Mouse (Mus musculus): Measurements from ENCODE around the gene Lrriq3.

Lrriq3 gene

GRCm38 (mm10) chr3:155093116-155093956, at the start of gene Lrriq3, which contains the start of gene Fpgt:
TSS of gene Lrriq3 (plus strand) at chr3:155093434.
TSS of gene Fpgt (minus strand) at chr3:155093403.
- DNase-seq (ENCODE audit: low spot score) = peak; percentile 92

DNA sequence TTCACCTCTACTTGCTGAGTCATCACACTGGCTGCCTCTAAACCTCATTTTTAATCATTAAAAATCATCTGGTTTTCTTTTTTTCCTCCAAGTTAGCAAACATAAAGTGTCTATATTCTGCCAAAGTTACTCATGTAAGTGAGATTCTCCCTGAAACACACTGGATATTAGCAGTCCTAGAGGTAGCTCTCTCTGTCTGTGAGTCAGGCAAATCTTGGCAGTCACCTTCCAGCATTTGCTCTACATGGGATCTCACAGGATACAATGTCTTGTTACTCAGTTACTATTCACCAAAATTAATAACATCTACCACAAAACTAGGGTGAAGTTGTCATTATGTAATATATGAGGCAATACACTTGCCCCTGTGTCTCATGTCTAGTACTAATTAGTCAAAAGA, 41.2 kb upstream of the Lrriq3 start:
- no peak for DNase-seq (ENCODE audit: low spot score)

- no peak for DNase-seq (ENCODE audit: low spot score)
Observed at GRCm38 (mm10) chr3:155053189-155053588, 40.0 kb upstream of the Lrriq3 start.

- DNase-seq (ENCODE audit: low spot score) = no peak
Observed at GRCm38 (mm10) chr3:155055231-155055916, 37.9 kb upstream of the Lrriq3 start, which contains the start of gene Tnni3k. TSS of gene Tnni3k (minus strand) at chr3:155055407.

DNA sequence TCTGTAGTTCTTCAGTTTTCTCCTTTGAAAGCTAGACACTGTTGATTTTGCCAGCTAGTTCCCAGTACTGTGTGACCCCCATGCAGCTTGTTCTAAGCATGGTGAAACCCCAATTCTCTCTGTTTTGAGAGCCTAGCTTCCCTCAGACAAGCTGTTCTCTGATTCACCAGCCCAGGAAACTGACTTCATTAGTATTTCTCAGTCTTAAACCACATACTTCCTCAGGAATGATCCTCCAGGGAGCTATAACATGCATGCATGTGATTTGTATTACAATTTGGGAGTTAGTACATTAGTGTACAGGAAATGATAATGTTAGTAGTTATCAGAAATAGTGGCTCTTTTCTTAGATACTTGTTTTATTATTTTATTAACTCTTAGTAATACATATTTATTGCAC, 36.6 kb upstream of the Lrriq3 start:
- no peak for DNase-seq (ENCODE audit: low spot score)

DNA sequence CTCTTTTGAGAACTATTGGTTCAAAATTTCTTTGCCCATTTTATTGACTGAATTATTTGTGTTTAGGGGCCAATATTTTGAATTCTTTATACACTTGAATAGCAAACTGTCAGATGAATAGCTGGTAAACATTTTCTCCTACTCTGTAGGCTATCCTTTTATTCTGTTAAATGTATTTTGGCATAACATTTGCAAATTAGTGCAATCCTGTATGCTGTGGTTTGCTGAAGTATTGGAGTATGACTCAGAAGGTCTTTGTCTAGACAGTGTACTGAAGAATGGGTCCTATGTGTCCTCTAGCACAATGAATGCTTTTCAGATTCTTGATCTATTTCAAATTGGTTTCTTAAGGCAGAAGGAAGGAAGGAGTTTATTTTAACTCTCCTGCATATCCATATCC, 35.7 kb upstream of the Lrriq3 start:
- DNase-seq (ENCODE audit: low spot score) = no peak

- DNase-seq (ENCODE audit: low spot score) = no peak
Observed at GRCm38 (mm10) chr3:155058800-155059448, 34.3 kb upstream of the Lrriq3 start.

- no peak for DNase-seq (ENCODE audit: low spot score)
Observed at GRCm38 (mm10) chr3:155059449-155059822, 33.8 kb upstream of the Lrriq3 start.

GRCm38 (mm10) chr3:155077908-155078307, 15.3 kb upstream of the Lrriq3 start:
- DNase-seq (ENCODE audit: low spot score) = no peak

DNA sequence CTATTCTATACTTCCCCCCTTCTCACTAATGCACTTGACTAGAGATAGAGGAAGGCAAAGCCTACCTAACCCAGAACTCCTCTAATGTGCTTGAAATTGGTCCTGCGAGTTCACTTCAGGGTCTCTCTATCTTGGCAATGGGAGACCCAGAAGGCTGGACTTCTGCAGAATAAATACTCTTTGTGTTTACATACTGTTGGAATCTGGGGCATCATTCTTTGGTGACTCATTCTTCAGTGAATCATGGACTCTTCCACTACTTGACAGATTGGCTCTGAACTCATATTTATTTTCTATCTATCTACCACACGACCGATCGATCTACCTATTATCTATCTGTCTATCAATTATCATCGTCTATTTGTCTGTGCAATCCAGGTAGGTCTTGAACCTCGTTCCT, 1.2 kb upstream of the Lrriq3 start:
- DNase-seq (ENCODE audit: low spot score) = no peak

- DNase-seq (ENCODE audit: low spot score) = no peak
Observed at GRCm38 (mm10) chr3:155099266-155099665, 6.0 kb downstream of the Lrriq3 start.

DNA sequence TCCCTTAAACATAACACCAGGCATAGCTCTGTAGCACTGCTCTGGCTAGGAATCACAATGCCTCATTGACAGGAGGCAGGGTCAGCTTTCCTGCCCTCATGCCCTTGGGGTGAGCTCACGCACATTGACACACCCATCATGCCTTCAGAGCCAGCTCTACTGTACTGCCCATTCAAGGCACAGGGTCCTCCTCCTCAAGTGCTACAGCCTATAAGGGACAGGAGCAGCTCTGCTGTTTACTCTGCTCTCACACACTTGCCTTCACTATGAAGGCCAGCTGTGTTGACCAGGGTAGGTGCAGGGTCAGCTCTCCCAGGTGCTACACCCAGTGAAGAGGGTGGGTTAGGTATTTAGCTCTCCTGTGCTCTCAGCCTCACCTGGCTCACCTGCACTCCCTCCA, 12.7 kb downstream of the Lrriq3 start:
- no peak for DNase-seq (ENCODE audit: low spot score)

- DNase-seq (ENCODE audit: low spot score) = no peak
Observed at GRCm38 (mm10) chr3:155137737-155138136, 44.5 kb downstream of the Lrriq3 start.

DNA sequence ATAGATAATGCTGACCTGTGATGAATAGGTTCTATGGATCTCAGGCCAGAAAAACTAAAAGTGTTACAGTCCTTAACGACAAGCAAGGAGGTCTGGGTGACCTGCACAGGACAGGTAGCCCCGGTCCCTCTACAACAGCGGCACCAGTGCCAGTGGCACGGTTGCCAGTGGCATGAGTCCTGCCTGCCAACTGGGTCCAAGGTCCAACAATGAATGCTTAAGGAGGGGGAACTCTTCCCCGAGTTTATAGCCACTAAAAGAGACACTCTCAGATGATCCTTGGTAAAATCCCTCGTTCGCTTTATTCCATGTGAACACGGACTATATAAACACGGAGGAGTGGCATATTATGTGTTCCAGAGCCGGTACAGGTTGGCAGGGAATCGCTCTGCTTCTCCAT, 47.8 kb downstream of the Lrriq3 start:
- no peak for DNase-seq (ENCODE audit: low spot score)

GRCm38 (mm10) chr3:155144368-155144767, 51.1 kb downstream of the Lrriq3 start:
- DNase-seq (ENCODE audit: low spot score) = no peak

DNA sequence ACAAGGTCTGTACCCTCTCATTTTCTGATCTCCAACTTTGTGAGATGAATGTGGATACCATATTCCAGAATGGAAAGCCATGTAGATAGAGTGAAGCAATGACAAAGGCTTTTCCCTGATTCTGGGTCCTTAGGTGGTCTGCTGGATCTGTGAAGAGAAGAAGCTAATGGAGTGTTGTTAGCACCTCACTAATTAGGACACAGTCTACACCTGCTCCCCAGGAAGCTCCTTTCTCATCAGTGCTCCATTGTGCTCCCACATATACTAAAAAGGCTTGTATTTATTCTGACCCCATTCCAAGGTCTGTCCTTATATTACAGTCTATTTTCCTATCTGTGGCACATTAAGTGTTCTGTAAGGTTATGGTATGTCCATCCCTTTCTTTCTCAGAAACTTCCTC, 68.6 kb downstream of the Lrriq3 start:
- DNase-seq (ENCODE audit: low spot score) = no peak

DNA sequence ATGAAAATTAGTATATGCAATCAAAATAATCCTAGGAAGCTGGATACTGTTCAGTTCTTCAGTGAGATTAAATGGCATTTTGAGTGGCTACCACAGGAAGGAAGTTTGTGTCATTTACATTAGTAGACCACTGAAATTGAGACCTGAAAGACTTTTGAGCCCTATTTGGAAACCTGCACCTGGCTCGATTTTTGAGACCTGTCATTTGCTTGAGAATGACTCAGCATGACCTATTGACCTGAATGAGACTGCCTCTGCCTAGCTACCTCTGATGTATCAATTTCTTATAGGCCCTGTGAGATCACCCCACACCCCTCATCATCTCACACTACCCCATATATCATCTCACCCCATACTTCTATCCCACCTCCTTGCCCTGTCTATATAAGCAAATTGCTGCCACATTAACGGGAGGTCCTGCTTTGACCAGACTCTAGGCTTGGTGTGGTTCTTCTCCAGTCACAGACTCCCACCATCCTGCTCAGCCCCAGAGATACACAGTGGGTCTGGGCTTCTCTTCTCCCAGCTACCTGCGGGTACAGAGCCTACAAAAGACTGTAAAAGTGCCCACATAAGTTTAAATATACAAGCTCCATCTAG, 87.2 kb downstream of the Lrriq3 start:
- no peak for DNase-seq (ENCODE audit: low spot score)

DNA sequence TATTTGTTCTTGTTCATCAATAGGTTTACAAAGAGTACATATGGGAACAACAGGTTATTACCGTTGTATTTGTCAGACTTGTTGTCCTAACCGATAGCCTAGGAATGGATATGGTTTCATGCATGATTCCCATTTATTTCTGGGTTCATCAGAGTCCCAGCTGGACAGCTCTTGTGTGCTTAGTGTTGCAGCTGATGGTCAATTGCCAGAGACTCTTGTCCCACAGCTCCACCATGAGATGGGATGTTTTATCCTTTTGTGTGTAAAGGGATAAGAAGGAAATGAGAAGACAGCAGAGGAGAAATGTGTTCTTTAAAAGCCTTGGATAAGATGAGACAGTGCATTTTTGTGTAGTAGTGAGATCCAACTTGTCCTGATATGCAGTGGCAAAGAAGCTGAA, 93.2 kb downstream of the Lrriq3 start:
- no peak for DNase-seq (ENCODE audit: low spot score)

DNA sequence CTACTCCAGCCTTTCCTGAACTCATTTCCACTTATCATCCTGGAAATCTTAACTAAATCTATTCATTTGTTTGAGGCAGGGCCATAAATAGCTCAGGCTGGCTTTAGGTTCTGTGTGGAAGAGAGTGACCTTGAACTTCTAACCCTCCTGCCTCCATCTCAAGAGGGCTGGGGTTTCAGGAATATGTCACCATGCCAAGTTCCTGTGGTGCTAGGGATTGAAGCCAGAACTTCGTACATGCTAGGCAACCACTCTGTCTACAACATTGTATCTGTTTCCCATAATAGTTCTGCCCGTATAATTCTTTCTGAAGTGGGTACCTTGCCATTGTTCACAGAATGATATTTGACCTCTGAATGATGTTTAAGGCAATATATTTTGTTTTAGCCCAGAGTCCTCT, 95.6 kb downstream of the Lrriq3 start:
- no peak for DNase-seq (ENCODE audit: low spot score)

GRCm38 (mm10) chr3:155234919-155235318, 141.7 kb downstream of the Lrriq3 start:
- DNase-seq (ENCODE audit: low spot score) = peak; percentile 74

DNA sequence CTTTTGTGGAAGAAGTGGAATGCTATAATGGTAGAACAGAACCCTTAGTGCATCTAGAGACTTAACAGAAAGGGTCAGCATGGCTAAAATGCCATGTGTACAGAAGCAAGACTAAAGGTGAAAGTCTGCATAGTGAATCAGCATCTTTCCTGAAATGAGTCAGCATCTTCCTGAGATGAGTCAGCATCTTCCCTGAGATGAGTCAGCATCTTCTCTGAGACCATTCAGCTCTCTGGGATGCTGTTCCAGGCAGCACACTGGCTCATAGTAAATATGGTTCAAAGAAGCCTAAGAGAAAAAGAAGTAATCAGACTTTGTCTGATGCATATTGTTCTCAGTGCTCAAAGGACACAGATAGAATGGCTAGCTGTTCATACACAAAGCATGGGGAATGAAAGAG, 142.3 kb downstream of the Lrriq3 start:
- DNase-seq (ENCODE audit: low spot score) = peak; percentile 3
